Comparison of ENCODE assay signal across 14 mouse cellular contexts in the genomic region with DNA sequence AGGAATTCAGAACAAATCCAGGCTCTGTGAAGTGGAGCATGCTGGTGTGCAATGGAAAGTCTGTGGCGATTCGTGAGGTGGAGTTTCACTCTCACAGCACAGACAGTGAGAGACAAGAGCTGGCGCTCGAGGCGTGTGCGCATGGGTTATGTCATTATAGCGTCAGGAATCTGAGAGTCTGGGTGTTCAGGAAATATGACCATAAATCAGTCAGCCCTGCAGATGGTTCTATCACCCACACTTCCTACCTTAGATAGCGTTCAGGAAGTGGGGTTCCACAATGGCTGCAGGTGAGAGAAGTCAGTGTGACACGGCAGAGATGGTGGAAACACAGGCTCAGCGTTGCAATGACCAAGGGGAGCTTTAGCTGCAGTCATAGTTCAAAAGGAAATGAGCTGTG. TPM values are rescaled to one million over a fixed set of nuclear protein-coding genes. Genes with fewer than 3 reads are reported as not detected.
DNase-seq lines count a peak whose midpoint lies in the region; TF ChIP-seq lines count a peak whose summit lies in the region.
"Had no signal": no experiment of that assay in that cellular context is flagged by ENCODE, and none has a peak within 500 bp of the region (broad histone marks: within the 10 kb centered on the region; RNA-seq: fewer than 3 reads in every experiment).

No protein-coding gene starts in this region.

- no peak overlapping the region for H3K4me3 ChIP-seq in thymus, adult 2 months (ENCODE audit: control insufficient read depth, insufficient read depth, low read length)
- 0 out of 2 replicates have a peak overlapping the region, but pooled peaks have one; percentile 1 for H3K4me3 ChIP-seq in brown adipose tissue, adult 24 weeks (ENCODE audit: insufficient read depth, low read depth, low read length)
- H3K4me3 ChIP-seq in hindbrain, embryonic 10.5 days: no peak overlapping the region
- H3K4me3 ChIP-seq: hindbrain, embryonic 15.5 days; myocyte had no signal

- no peaks in the 10 kb centered on the region for H3K27me3 ChIP-seq in thymus, adult 2 months (ENCODE audit: control insufficient read depth, insufficient read depth, low read length)
- H3K27me3 ChIP-seq in splenic B cell, adult 2 months (ENCODE audit: control insufficient read depth, insufficient read depth, low read length, poor library complexity, severe bottlenecking): no peaks in the 10 kb centered on the region
- no peaks in the 10 kb centered on the region for H3K27me3 ChIP-seq in hindbrain, embryonic 10.5 days (ENCODE audit: insufficient read depth, poor library complexity, severe bottlenecking)
- H3K27me3 ChIP-seq: hindbrain, embryonic 15.5 days had no signal

- H3K4me1 ChIP-seq in thymus, adult 2 months (replicated peaks; ENCODE audit: control insufficient read depth, insufficient read depth, low read length): 0 out of 2 replicates have a peak, but pooled peaks cover 5% of the 10 kb centered on the region
- H3K4me1 ChIP-seq in brown adipose tissue, adult 24 weeks (ENCODE audit: control insufficient read depth, insufficient read depth, insufficient read length, low read length): peaks cover 4% of the 10 kb centered on the region; the same call in 1 of the 2 replicates
- no peaks in the 10 kb centered on the region for H3K4me1 ChIP-seq in hindbrain, embryonic 10.5 days (replicated peaks)
- H3K4me1 ChIP-seq: hindbrain, embryonic 15.5 days had no signal

- H3K9me3 ChIP-seq in hindbrain, embryonic 10.5 days: no peaks in the 10 kb centered on the region
- H3K9me3 ChIP-seq: hindbrain, embryonic 15.5 days had no signal

- DNase-seq in thymus, adult 2 months: peak; percentile 4
- no peak for DNase-seq in thymus, postnatal 10 days (ENCODE audit: low spot score in 2 of 2)
- peak; percentile 39 for DNase-seq in kidney, postnatal 10 days
- peak; percentile 5 for DNase-seq in splenic B cell, adult 2 months (ENCODE audit: low read depth, low spot score)
- no peak for DNase-seq in hindbrain, embryonic 10.5 days (ENCODE audit: low spot score)
- no peak for DNase-seq in adrenal gland, adult 2 months
- DNase-seq: cerebellum, adult 9-10 months; right cerebral cortex, postnatal 4 days had no signal

- 4% methylated on average over 10 of the region's 10 CpGs for WGBS in thymus, adult 2 months
- 91% methylated on average over 10 of the region's 10 CpGs for WGBS in hindbrain, embryonic 10.5 days

- no peak overlapping the region for H3K27ac ChIP-seq in thymus, adult 2 months (ENCODE audit: control insufficient read depth, insufficient read depth, low read length)
- no peak overlapping the region; the same call in 1 of the 2 replicates for H3K27ac ChIP-seq in brown adipose tissue, adult 24 weeks (replicated peaks; ENCODE audit: low read depth, low read length)
- H3K27ac ChIP-seq in hindbrain, embryonic 10.5 days: no peak overlapping the region
- H3K27ac ChIP-seq: hindbrain, embryonic 15.5 days; liver, embryonic 14.5 days; macrophage had no signal

- no peak for TF ChIP-seq POLR2A in thymus, adult 2 months (IDR thresholded peaks at IDR 0.05; ENCODE audit: control insufficient read depth, extremely low read depth, insufficient read depth, low read length, poor library complexity)

- no peaks in the 10 kb centered on the region for H3K36me3 ChIP-seq in thymus, adult 2 months (ENCODE audit: control insufficient read depth, insufficient read depth, low read length)
- H3K36me3 ChIP-seq in splenic B cell, adult 2 months (ENCODE audit: control insufficient read depth, insufficient read depth, low read length, poor library complexity, severe bottlenecking): no peaks in the 10 kb centered on the region
- no peaks in the 10 kb centered on the region for H3K36me3 ChIP-seq in hindbrain, embryonic 10.5 days
- H3K36me3 ChIP-seq: hindbrain, embryonic 15.5 days had no signal

- TF ChIP-seq CTCF in thymus, adult 2 months (IDR thresholded peaks at IDR 0.05; ENCODE audit: borderline replicate concordance, control insufficient read depth, extremely low read depth, insufficient read depth, low read length, poor library complexity): no peak

RNA-seq across cellular contexts. Expression of gene Myct1, which starts 9.9 kb away (rescaled TPM):
- polyA plus RNA-seq in thymus, adult 2 months (2012; rRNA removed): 0.85 and 1.3 TPM in 2 replicates
- 6.2 and 9.2 TPM in 2 replicates for polyA plus RNA-seq in brown adipose tissue, adult 24 weeks (2012; ENCODE audit: insufficient read depth, insufficient read length, missing spikeins)
- 1.5 and 2.2 TPM in 2 replicates for polyA plus RNA-seq in hindbrain, embryonic 10.5 days (2016; fragmentation: Nextera tagmentation; extraction: Ambion mirVana)
- 1 to 10 TPM; 1.8 to 5.1 TPM for total RNA-seq in adrenal gland, adult 2 months (2021)
- polyA plus RNA-seq in adrenal gland, adult 2 months (2012; rRNA removed): 1.9 and 2.7 TPM in 2 replicates
- total RNA-seq: ES-E14 had no signal
- polyA plus RNA-seq: myocyte had no signal

RNA-seq across cellular contexts. Expression of gene Vip, which starts 35.5 kb away (rescaled TPM):
- 0.05 and 0.19 TPM in 2 replicates for polyA plus RNA-seq in thymus, adult 2 months (2012; rRNA removed)
- polyA plus RNA-seq in brown adipose tissue, adult 24 weeks (2012; ENCODE audit: insufficient read depth, insufficient read length, missing spikeins): not detected in 2 replicates
- polyA plus RNA-seq in hindbrain, embryonic 10.5 days (2016; fragmentation: Nextera tagmentation; extraction: Ambion mirVana): 0.24 and 0.90 TPM in 2 replicates
- total RNA-seq in adrenal gland, adult 2 months (2021): under 1 TPM; 0.32 to 0.62 TPM
- polyA plus RNA-seq in adrenal gland, adult 2 months (2012; rRNA removed): 0.08 TPM in 1 of 2 replicates, not detected in the other
- total RNA-seq: ES-E14 had no signal
- polyA plus RNA-seq: liver, embryonic 14.5 days; macrophage; myocyte had no signal

RNA-seq across cellular contexts. Expression of gene Syne1, which starts 52.2 kb away (rescaled TPM):
- polyA plus RNA-seq in thymus, adult 2 months (2012; rRNA removed): 30.0 and 33.5 TPM in 2 replicates
- polyA plus RNA-seq in brown adipose tissue, adult 24 weeks (2012; ENCODE audit: insufficient read depth, insufficient read length, missing spikeins): 7.6 and 8.1 TPM in 2 replicates
- 2.7 and 3.2 TPM in 2 replicates for polyA plus RNA-seq in hindbrain, embryonic 10.5 days (2016; fragmentation: Nextera tagmentation; extraction: Ambion mirVana)
- 10 to 100 TPM; 21.0 to 21.2 TPM for total RNA-seq in adrenal gland, adult 2 months (2021)
- polyA plus RNA-seq in adrenal gland, adult 2 months (2012; rRNA removed): 7.1 and 7.7 TPM in 2 replicates

Comparison
In these comparisons a context has a peak if more than half of its experiments do, and no peak if none do; other contexts are left out.
1. DNase-seq: peak in thymus, adult 2 months (single experiment), kidney, postnatal 10 days (single experiment) and splenic B cell, adult 2 months (single experiment); none in thymus, postnatal 10 days (0 of 2), hindbrain, embryonic 10.5 days (single experiment) and adrenal gland, adult 2 months (single experiment).